Mouse (Mus musculus) gastrocnemius, adult 18-20 months (tissue): Measurements from ENCODE around the gene Nsmce4a. TPM values are rescaled to one million over a fixed set of nuclear protein-coding genes. Genes with fewer than 3 reads are reported as not detected.
"Not testable (repeated sequence)": the region's sequence is repeated elsewhere in the genome, so short reads cannot be mapped to it uniquely, and the experiment has no call there.

ENCODE experiments used
- DNase-seq: peaks from one replicate; pipeline ENCODE4 v3.0.0; 2021; ENCODE audit warnings: low spot score
- long read RNA-seq, 2 experiments: library from polyadenylated mRNA; stranded (forward); transcript quantifications; one replicate each; pipeline ENCODE4 v2.0.0; 2021
- total RNA-seq, 2 experiments: library from RNA; stranded (reverse); gene quantifications; 2 replicates each; pipeline ENCODE4 v1.2.3; 2021

The Nsmce4a gene
- 10 to 100 TPM; 28.4 to 29.0 TPM for total RNA-seq
- long read RNA-seq, experiment 1, transcript Nsmce4a-202 (11 exons, 1,435 nt): major isoform, 25 of 38 reads
- long read RNA-seq, experiment 1, partial matches to known transcripts: 0 of 38 reads
- long read RNA-seq, experiment 1, other reads (novel, unspliced or antisense): 13 of 38 reads
- long read RNA-seq, experiment 2, transcript Nsmce4a-202 (11 exons, 1,435 nt): major isoform, 24 of 32 reads
- long read RNA-seq, experiment 2, partial matches to known transcripts: 1 of 32 reads
- long read RNA-seq, experiment 2, other reads (novel, unspliced or antisense): 7 of 32 reads

DNA sequence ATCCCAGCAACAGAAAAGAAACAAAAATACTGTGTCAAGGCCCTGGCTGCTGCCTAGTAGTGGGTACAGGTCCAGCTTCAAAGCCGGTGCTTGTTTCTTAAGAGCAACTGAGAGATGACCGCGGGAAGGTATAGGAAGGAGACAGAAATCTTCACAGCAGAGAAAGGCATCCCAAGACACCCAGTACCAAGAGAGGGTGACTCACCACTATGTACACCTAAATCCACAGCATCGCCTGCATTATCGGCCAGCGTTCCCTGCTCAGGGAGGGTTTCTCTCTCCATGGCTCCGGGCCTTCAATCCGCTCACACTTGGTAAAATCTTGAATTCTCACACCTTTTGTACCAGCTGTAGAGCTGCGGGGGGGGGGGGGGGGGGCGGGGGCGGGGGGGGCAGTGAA lies at the start of gene Nsmce4a:
TSS of gene Nsmce4a (minus strand) at position 298 of the 400 bp plus-strand sequence.
- DNase-seq: no peak

- DNase-seq: peak; percentile 54
Observed at GRCm38 (mm10) chr7:130622359-130622758, 49.4 kb upstream of the Nsmce4a start.

- peak; percentile 64 for DNase-seq
Observed at GRCm38 (mm10) chr7:130621953-130622352, 49.0 kb upstream of the Nsmce4a start.

DNA sequence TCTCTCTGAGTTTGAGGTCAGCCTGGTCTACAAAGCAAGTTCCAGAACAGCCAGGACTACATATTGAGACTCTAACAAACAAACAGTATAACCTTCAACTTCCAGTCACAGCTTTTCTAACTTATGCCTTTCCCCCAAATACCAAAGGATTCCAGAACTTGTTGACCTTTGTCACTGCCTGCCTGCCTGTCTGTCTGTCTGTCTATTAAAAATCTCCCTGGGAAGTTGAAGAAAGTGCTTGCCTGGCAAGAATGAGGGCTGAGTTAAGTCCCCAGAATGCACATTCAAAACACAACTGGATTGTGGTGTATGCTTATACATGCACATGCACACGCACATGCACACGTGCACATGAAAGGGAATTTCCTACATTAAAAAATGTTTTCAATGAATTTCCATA lies 48.1 kb upstream of the Nsmce4a start:
- DNase-seq: no peak

GRCm38 (mm10) chr7:130617591-130617990 lies 44.7 kb upstream of the Nsmce4a start:
- DNase-seq: no peak

- DNase-seq: peak; percentile 51
Observed at GRCm38 (mm10) chr7:130613973-130614372, 41.1 kb upstream of the Nsmce4a start.

GRCm38 (mm10) chr7:130606958-130607357 lies 34.0 kb upstream of the Nsmce4a start:
- DNase-seq: no peak

- DNase-seq: no peak
Observed at GRCm38 (mm10) chr7:130605111-130605510, 32.2 kb upstream of the Nsmce4a start.

DNA sequence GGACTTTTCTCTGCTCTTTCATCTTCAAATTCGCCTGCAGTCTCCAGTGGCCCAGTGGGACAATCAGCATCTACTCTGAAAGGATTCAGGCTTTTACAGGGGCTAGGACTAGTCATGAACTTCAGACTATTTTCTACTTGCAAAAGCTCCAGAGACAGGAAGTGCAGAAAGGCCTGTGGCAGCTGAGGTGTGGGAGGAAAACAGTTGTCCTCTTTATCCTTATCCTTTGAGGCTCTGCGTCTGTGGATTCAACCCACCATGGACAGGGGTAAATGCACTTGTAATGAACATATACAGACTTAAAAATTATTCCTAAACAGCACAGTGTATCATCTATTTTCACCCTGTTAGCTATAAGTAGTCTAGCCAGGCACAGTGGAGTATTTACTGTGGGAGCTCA lies 31.5 kb upstream of the Nsmce4a start:
- no peak for DNase-seq

- no peak for DNase-seq
Observed at GRCm38 (mm10) chr7:130603556-130603955, 30.6 kb upstream of the Nsmce4a start.

DNA sequence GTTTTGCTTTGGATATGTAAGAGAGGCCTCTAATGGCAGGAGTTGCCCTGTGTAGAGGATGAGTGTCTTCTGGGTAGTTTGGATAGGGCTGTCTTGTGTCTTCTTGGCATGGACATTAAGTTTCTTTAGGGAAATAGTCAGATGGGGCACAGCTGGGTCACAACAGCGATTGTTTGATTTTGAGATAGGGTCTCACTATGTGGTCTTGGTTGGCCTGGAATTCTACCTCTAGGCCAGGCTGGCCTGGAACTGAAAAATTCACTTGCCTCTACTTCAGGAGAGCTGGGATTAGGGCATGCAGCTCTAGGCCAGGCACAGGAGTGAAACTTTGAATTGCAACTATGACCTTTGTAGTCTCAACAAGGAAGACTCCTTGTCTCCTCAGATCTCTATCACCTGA lies 29.9 kb upstream of the Nsmce4a start:
- DNase-seq: no peak

- DNase-seq: no peak
Observed at GRCm38 (mm10) chr7:130600546-130600945, 27.6 kb upstream of the Nsmce4a start.

- no peak for DNase-seq
Observed at GRCm38 (mm10) chr7:130600074-130600473, 27.2 kb upstream of the Nsmce4a start.

GRCm38 (mm10) chr7:130597546-130597945 lies 24.6 kb upstream of the Nsmce4a start:
- DNase-seq: no peak

- DNase-seq: peak; percentile 70
Observed at GRCm38 (mm10) chr7:130596079-130596855, 23.3 kb upstream of the Nsmce4a start.

DNA sequence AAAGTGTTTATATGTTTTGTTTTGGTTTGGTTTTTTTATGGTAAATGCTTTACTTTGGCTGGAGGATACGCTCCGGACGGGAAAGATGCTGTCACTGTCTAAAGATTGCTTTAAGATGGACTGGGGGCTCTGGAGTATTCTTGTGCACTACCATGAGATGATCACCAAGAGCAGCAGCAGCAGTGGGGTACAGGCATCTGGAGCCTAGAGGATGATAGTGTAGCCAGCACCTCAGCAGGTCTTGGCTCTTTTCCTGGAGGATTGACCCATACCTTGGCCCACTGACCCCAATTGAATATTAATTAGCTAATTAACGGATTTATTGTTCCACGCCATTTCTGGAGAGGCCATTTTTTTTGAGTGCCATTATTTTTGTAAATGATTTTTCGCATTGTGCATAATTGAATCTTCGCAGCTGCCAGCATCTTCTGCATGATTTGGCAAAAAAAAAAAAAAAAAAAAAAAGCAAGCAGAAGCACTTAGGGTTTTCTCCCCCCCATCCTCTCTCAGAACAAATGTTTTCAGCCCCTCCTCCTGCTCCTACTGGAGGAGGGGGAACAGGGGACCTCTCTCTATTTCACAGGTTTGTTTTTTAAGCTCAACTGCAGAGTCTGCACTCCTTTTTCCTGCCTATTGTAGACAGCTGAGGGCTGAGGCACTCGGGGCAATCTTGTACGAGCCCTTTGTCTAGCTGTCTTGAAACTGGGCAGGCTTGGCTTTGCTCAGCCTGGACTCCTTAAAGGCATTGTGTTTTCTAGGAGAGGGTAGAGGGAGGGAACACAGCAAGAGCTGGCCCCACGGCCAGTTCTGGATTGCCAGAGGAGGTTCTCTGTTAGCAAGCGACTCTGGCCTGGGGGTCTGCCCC lies 20.7 kb upstream of the Nsmce4a start:
- DNase-seq: peak; percentile 33

DNA sequence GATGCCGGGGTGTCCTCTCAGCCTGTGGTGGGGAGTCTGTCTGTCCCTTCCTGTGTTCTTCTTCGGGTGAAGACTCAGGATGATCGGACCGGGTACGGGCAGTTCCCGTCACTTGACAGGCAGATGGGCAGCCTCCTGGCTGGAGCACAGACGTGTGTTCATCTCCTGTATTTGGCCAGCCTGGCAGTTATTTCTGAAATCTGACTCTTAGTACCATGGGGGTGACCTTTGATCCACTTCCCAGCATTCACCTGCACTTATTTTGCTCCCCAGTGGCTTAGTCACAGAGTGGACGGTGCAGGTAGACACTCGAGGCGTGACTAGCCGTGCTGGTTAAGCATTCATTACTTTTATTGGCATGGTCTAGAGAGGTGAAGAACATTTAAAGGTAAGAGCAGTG lies 20.1 kb upstream of the Nsmce4a start:
- not testable (repeated sequence) for DNase-seq

DNA sequence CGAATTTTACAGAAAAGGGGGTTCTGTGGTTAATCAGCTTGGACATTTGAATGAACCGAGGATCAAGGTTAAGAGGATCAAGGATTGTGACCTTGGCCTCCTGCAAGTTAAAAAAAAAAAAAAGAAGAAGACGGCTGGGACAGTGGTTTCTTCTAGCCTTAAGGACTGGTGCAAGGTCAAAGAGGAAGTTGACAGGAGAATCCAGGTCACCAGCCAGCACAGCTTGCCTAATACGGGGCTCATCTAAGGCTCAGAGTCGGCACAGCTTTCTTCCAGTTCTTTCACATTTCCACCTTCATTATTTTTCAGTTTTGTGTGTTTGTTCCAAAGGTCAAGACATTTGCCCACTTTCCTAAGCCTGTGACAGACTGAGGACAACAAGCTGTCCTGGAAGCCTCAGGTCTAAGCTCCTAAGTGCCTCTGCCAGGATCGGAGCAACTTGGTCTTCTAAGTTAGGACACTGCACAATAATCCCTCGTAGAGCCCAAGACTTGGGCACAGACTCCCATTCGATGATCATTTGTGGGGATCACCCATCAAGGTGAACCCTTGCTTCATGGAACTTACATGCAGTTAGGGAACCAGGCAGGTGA lies 18.0 kb upstream of the Nsmce4a start:
- DNase-seq: no peak

DNA sequence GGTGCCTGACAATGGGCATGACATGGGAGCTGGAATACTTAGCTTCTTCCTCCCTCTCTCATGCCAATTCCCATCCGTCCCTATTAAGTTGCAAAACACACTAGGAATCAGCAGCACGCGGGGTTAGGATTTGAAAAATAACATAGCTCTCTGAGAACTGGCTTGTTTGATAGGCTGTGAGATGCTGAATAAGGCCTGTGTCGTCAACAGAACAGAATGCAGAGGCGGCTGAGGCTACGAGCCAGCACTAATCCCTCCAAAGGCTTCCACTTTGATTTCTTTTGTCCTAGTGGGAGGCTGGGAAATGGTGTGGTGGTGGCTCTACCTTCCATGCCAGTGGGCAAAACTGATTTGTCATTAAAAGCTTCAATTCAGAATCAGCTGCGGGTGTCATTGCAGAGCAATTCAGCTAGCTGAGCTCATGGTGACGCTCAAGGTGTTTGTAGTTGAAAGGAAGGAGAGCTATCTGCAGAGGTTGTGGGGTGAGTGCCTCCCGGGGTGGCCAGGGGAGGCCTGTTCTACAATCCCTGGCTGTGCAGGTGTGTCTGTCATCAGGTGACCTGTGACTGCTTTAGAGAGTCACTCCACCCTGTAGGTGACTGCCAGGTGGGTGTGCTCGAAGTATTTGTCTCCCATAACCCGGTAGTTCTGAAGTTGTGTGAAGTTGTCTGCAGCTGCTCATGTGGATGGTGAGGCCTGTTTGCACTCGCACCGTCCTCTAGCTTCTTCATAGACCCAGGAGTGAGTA lies 17.3 kb upstream of the Nsmce4a start:
- DNase-seq: no peak

DNA sequence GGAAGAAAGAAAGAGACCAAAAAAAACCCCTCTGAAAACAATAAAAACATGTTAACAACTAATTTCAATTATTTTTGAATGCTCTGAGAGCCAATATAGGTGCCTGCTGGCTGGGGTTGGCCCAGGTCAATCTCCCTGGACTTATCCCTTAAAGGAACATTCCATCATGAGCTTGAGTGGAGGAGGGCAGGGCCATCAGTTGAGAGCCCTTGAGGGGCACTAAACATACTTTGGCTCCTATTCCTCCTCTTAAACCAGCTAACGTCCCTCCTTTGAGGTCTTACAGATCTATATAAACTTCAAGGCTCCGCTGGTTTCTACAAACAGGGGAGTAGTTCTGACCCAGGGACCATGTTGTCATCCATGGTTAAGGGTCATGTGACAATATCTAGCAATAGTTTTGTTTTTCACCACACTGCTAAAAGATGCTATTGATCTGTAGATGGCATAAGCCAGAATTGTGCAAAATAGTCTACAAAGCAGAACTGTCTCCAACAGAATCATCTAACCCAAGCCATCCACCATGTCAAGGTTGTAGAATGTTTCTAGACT lies 13.7 kb upstream of the Nsmce4a start:
- DNase-seq: no peak
